Mouse (Mus musculus) hindbrain, embryonic 10.5 days (tissue): ENCODE measurements around the gene Cracr2a. TPM values are rescaled to one million over a fixed set of nuclear protein-coding genes. Genes with fewer than 3 reads are reported as not detected.

Experiments
- DNase-seq: peaks from one replicate; pipeline ENCODE4 v3.0.0-alpha.2; 2017; ENCODE audit warnings: low spot score
- H3K27ac ChIP-seq: fragments of 300-500 bp; sonication (generic); 2 replicates; pipeline ENCODE4 v1.5.1; 2016; ENCODE audit warnings: mild to moderate bottlenecking, moderate library complexity
- H3K27me3 ChIP-seq: fragments of 300-500 bp; sonication (generic); 2 replicates; pipeline ENCODE4 v1.6.1; 2016; ENCODE audit warnings: mild to moderate bottlenecking; ENCODE audit not compliant: poor library complexity, insufficient read depth, severe bottlenecking
- H3K36me3 ChIP-seq: fragments of 300-500 bp; sonication (generic); 2 replicates; pipeline ENCODE4 v1.6.1; 2016; ENCODE audit warnings: mild to moderate bottlenecking, moderate library complexity
- H3K4me1 ChIP-seq: fragments of 300-500 bp; sonication (generic); replicated peaks from 2 replicates; pipeline ENCODE4 v1.6.1; 2016; ENCODE audit warnings: mild to moderate bottlenecking
- H3K4me3 ChIP-seq: fragments of 300-500 bp; sonication (generic); 2 replicates; pipeline ENCODE4 v1.5.1; 2016; ENCODE audit warnings: mild to moderate bottlenecking, moderate library complexity
- H3K9me3 ChIP-seq: fragments of 300-500 bp; sonication (generic); 2 replicates; pipeline ENCODE4 v1.6.1; 2016; ENCODE audit warnings: mild to moderate bottlenecking, moderate library complexity
- WGBS: fragments of 180-500 bp; shearing (Covaris S2); methylation state at CpG from one replicate; pipeline ENCODE4 v1.1.7; 2016; 5-methylcytosine and 5-hydroxymethylcytosine counted together
- polyA plus RNA-seq: library from polyadenylated mRNA; unstranded; fragments of >200 nt; fragmentation: Nextera tagmentation; extraction: Ambion mirVana; gene quantifications from 2 replicates; pipeline ENCODE4 v1.2.1, GENCODE M21; 2016

Cracr2a gene
- polyA plus RNA-seq, 1 experiment from 2014 or later = 1.0 TPM

GRCm38 (mm10) chr6:127614083-127614984, 53.2 kb downstream of the Cracr2a start:
- H3K4me3 ChIP-seq = no peak overlapping the region
- no peaks in the 10 kb centered on the region for H3K36me3 ChIP-seq
- no peak for DNase-seq
- H3K27ac ChIP-seq = peak overlapping the region; percentile 6; the same call in 1 of the 2 replicates
- H3K9me3 ChIP-seq = no peaks in the 10 kb centered on the region
- 53% methylated on average over 13 of the region's 13 CpGs for WGBS
- peaks cover 19% of the 10 kb centered on the region for H3K4me1 ChIP-seq
- no peaks in the 10 kb centered on the region; the same call in 1 of the 2 replicates for H3K27me3 ChIP-seq

- no peak for DNase-seq
- 98% methylated on average over 1 of the region's 1 CpGs for WGBS
- H3K4me3 ChIP-seq = no peak overlapping the region
- no peaks in the 10 kb centered on the region; the same call in 1 of the 2 replicates for H3K27me3 ChIP-seq
- peak overlapping the region; percentile 40; the same call in 1 of the 2 replicates for H3K27ac ChIP-seq
- H3K4me1 ChIP-seq = peaks cover 22% of the 10 kb centered on the region
- no peaks in the 10 kb centered on the region for H3K9me3 ChIP-seq
- H3K36me3 ChIP-seq = no peaks in the 10 kb centered on the region
These were observed 55.5 kb downstream of the Cracr2a start for GRCm38 (mm10) chr6:127616623-127617022.

GRCm38 (mm10) chr6:127617258-127618025, 56.3 kb downstream of the Cracr2a start:
- H3K27me3 ChIP-seq = no peaks in the 10 kb centered on the region
- no peaks in the 10 kb centered on the region for H3K9me3 ChIP-seq
- H3K4me1 ChIP-seq = peaks cover 22% of the 10 kb centered on the region
- peak; percentile 46 for DNase-seq
- no peak overlapping the region for H3K4me3 ChIP-seq
- 0 out of 2 replicates have a peak overlapping the region, but pooled peaks have one; percentile 13 for H3K27ac ChIP-seq
- H3K36me3 ChIP-seq = no peaks in the 10 kb centered on the region
- 35% methylated on average over 10 of the region's 10 CpGs for WGBS

- H3K36me3 ChIP-seq = no peaks in the 10 kb centered on the region
- H3K4me1 ChIP-seq = peaks cover 19% of the 10 kb centered on the region
- no peak overlapping the region for H3K4me3 ChIP-seq
- no peak overlapping the region; the same call in 1 of the 2 replicates for H3K27ac ChIP-seq
- H3K9me3 ChIP-seq = no peaks in the 10 kb centered on the region
- no peak for DNase-seq
- H3K27me3 ChIP-seq = no peaks in the 10 kb centered on the region
- WGBS = 79% methylated on average over 4 of the region's 4 CpGs
These were observed 57.5 kb downstream of the Cracr2a start for GRCm38 (mm10) chr6:127618686-127619085.

- Histone ChIP-seq H3K27ac (no peak overlapping the region), H3K4me3 (no peak overlapping the region), H3K27me3 (0 out of 2 replicates have a peak, but pooled peaks cover 5% of the 10 kb centered on the region), H3K9me3 (no peaks in the 10 kb centered on the region), H3K36me3 (no peaks in the 10 kb centered on the region), H3K4me1 (peaks cover 10% of the 10 kb centered on the region)
- peak; percentile 49 for DNase-seq
- 34% methylated on average over 5 of the region's 5 CpGs for WGBS
These were observed 64.0 kb downstream of the Cracr2a start for GRCm38 (mm10) chr6:127625135-127625534.

GRCm38 (mm10) chr6:127627453-127627852, 66.3 kb downstream of the Cracr2a start:
- H3K27ac ChIP-seq = peak overlapping the region; percentile 51

GRCm38 (mm10) chr6:127629249-127629648, 68.1 kb downstream of the Cracr2a start:
- Histone ChIP-seq H3K27ac (no peak overlapping the region), H3K4me1 (peaks cover 20% of the 10 kb centered on the region), H3K4me3 (no peak overlapping the region), H3K27me3 (0 out of 2 replicates have a peak, but pooled peaks cover 8% of the 10 kb centered on the region), H3K9me3 (no peaks in the 10 kb centered on the region), H3K36me3 (no peaks in the 10 kb centered on the region)
- DNase-seq = no peak
- WGBS = 88% methylated on average over 2 of the region's 2 CpGs

More at GRCm38 (mm10) chr6:127627453-127627852, 66.3 kb downstream of the Cracr2a start:
- Histone ChIP-seq H3K36me3 (no peaks in the 10 kb centered on the region), H3K4me1 (peaks cover 20% of the 10 kb centered on the region), H3K4me3 (no peak overlapping the region), H3K9me3 (no peaks in the 10 kb centered on the region), H3K27me3 (0 out of 2 replicates have a peak, but pooled peaks cover 8% of the 10 kb centered on the region)
- 53% methylated on average over 9 of the region's 9 CpGs for WGBS
- DNase-seq = peak; percentile 31

GRCm38 (mm10) chr6:127634858-127635257, 73.7 kb downstream of the Cracr2a start:
- WGBS = 84% methylated on average over 2 of the region's 2 CpGs
- H3K27ac ChIP-seq = no peak overlapping the region
- H3K27me3 ChIP-seq = 0 out of 2 replicates have a peak, but pooled peaks cover 4% of the 10 kb centered on the region
- no peak for DNase-seq
- H3K4me3 ChIP-seq = no peak overlapping the region
- peaks cover 27% of the 10 kb centered on the region for H3K4me1 ChIP-seq
- H3K36me3 ChIP-seq = no peaks in the 10 kb centered on the region
- H3K9me3 ChIP-seq = no peaks in the 10 kb centered on the region

GRCm38 (mm10) chr6:127635462-127636189, 74.5 kb downstream of the Cracr2a start:
- no peak for DNase-seq
- no peak overlapping the region for H3K27ac ChIP-seq
- no peaks in the 10 kb centered on the region for H3K27me3 ChIP-seq
- H3K9me3 ChIP-seq = no peaks in the 10 kb centered on the region
- no peaks in the 10 kb centered on the region for H3K36me3 ChIP-seq
- H3K4me3 ChIP-seq = no peak overlapping the region
- H3K4me1 ChIP-seq = peaks cover 27% of the 10 kb centered on the region
- 56% methylated on average over 9 of the region's 9 CpGs for WGBS

- no peaks in the 10 kb centered on the region for H3K27me3 ChIP-seq
- WGBS = 70% methylated on average over 8 of the region's 8 CpGs
- no peaks in the 10 kb centered on the region for H3K9me3 ChIP-seq
- H3K4me1 ChIP-seq = peaks cover 16% of the 10 kb centered on the region; the same call in 1 of the 2 replicates
- H3K27ac ChIP-seq = peak overlapping the region; percentile 53; the same call in 1 of the 2 replicates
- no peak overlapping the region for H3K4me3 ChIP-seq
- no peak for DNase-seq
- H3K36me3 ChIP-seq = no peaks in the 10 kb centered on the region
These were observed 80.1 kb downstream of the Cracr2a start for GRCm38 (mm10) chr6:127641077-127641801.

- Histone ChIP-seq H3K27me3 (no peaks in the 10 kb centered on the region), H3K9me3 (peaks cover 10% of the 10 kb centered on the region; the same call in 1 of the 2 replicates), H3K4me3 (no peak overlapping the region), H3K4me1 (no peaks in the 10 kb centered on the region), H3K36me3 (no peaks in the 10 kb centered on the region), H3K27ac (no peak overlapping the region)
- DNase-seq = no peak
- 44% methylated on average over 4 of the region's 4 CpGs for WGBS
These were observed 94.8 kb downstream of the Cracr2a start for GRCm38 (mm10) chr6:127655988-127656387.
